Mouse (Mus musculus): ENCODE data around the gene Rbfox1. TPM values are rescaled to one million over a fixed set of nuclear protein-coding genes. Genes with fewer than 3 reads are reported as not detected.

Rbfox1 gene
- polyA plus RNA-seq, 1 experiment from 2014 or later = 276 TPM

GRCm38 (mm10) chr16:7197953-7198352 lies 1312.8 kb downstream of the Rbfox1 start:
- WGBS = 62% methylated on average over 5 of the region's 5 CpGs
- no peaks in the 10 kb centered on the region for H3K27me3 ChIP-seq (replicated peaks; ENCODE audit: control insufficient read depth, insufficient read depth, low read length)
- H3K9ac ChIP-seq (ENCODE audit: low read depth, low read length) = no peak overlapping the region
- H3K4me1 ChIP-seq (ENCODE audit: control insufficient read depth, insufficient read depth, low read depth, low read length) = no peaks in the 10 kb centered on the region
- H3K9me3 ChIP-seq (ENCODE audit: control insufficient read depth, low read length) = no peaks in the 10 kb centered on the region
- no peaks in the 10 kb centered on the region for H3K36me3 ChIP-seq (ENCODE audit: control insufficient read depth, insufficient read depth, low read length)
- H3K4me3 ChIP-seq (ENCODE audit: low read length) = no peak overlapping the region
- no peak; the same call in 1 of the 2 replicates for ATAC-seq
- H3K4me2 ChIP-seq (ENCODE audit: low read length) = no peak overlapping the region
- no peak overlapping the region for H3K27ac ChIP-seq (ENCODE audit: low read depth, low read length)

- no peak overlapping the region for H3K4me3 ChIP-seq (ENCODE audit: low read length)
- H3K9ac ChIP-seq (ENCODE audit: low read depth, low read length) = no peak overlapping the region
These were observed 1315.1 kb downstream of the Rbfox1 start for GRCm38 (mm10) chr16:7200239-7200638.

GRCm38 (mm10) chr16:7201816-7202215 lies 1316.7 kb downstream of the Rbfox1 start:
- Histone ChIP-seq H3K4me2 (ENCODE audit: low read length) (no peak overlapping the region), H3K27ac (ENCODE audit: low read depth, low read length) (no peak overlapping the region), H3K9me3 (ENCODE audit: control insufficient read depth, low read length) (no peaks in the 10 kb centered on the region), H3K9ac (ENCODE audit: low read depth, low read length) (no peak overlapping the region), H3K4me1 (ENCODE audit: control insufficient read depth, insufficient read depth, low read depth, low read length) (no peaks in the 10 kb centered on the region), H3K27me3 (replicated peaks; ENCODE audit: control insufficient read depth, insufficient read depth, low read length) (no peaks in the 10 kb centered on the region), H3K4me3 (ENCODE audit: low read length) (no peak overlapping the region), H3K36me3 (ENCODE audit: control insufficient read depth, insufficient read depth, low read length) (no peaks in the 10 kb centered on the region)
- no peak for ATAC-seq
- 56% methylated on average over 4 of the region's 4 CpGs for WGBS

More at GRCm38 (mm10) chr16:7200239-7200638, 1315.1 kb downstream of the Rbfox1 start:
- Histone ChIP-seq H3K9me3 (ENCODE audit: control insufficient read depth, low read length) (no peaks in the 10 kb centered on the region), H3K4me2 (ENCODE audit: low read length) (no peak overlapping the region), H3K27me3 (replicated peaks; ENCODE audit: control insufficient read depth, insufficient read depth, low read length) (no peaks in the 10 kb centered on the region), H3K27ac (ENCODE audit: low read depth, low read length) (no peak overlapping the region), H3K4me1 (ENCODE audit: control insufficient read depth, insufficient read depth, low read depth, low read length) (no peaks in the 10 kb centered on the region), H3K36me3 (ENCODE audit: control insufficient read depth, insufficient read depth, low read length) (no peaks in the 10 kb centered on the region)
- 89% methylated on average over 3 of the region's 3 CpGs for WGBS
- no peak for ATAC-seq

- no peak for ATAC-seq
- no peaks in the 10 kb centered on the region for H3K4me1 ChIP-seq (ENCODE audit: control insufficient read depth, insufficient read depth, low read depth, low read length)
- H3K36me3 ChIP-seq (ENCODE audit: control insufficient read depth, insufficient read depth, low read length) = no peaks in the 10 kb centered on the region
- no peak overlapping the region for H3K4me3 ChIP-seq (ENCODE audit: low read length)
- H3K9ac ChIP-seq (ENCODE audit: low read depth, low read length) = no peak overlapping the region
- no peak overlapping the region for H3K4me2 ChIP-seq (ENCODE audit: low read length)
- 74% methylated on average over 2 of the region's 2 CpGs for WGBS
- H3K9me3 ChIP-seq (ENCODE audit: control insufficient read depth, low read length) = no peaks in the 10 kb centered on the region
- no peaks in the 10 kb centered on the region for H3K27me3 ChIP-seq (replicated peaks; ENCODE audit: control insufficient read depth, insufficient read depth, low read length)
- H3K27ac ChIP-seq (ENCODE audit: low read depth, low read length) = no peak overlapping the region
These were observed 1321.2 kb downstream of the Rbfox1 start for GRCm38 (mm10) chr16:7206116-7206900.

- no peaks in the 10 kb centered on the region for H3K27me3 ChIP-seq (replicated peaks; ENCODE audit: control insufficient read depth, insufficient read depth, low read length)
- ATAC-seq = no peak
- H3K4me2 ChIP-seq (ENCODE audit: low read length) = no peak overlapping the region
- no peaks in the 10 kb centered on the region for H3K4me1 ChIP-seq (ENCODE audit: control insufficient read depth, insufficient read depth, low read depth, low read length)
- no peaks in the 10 kb centered on the region for H3K9me3 ChIP-seq (ENCODE audit: control insufficient read depth, low read length)
- no peaks in the 10 kb centered on the region for H3K36me3 ChIP-seq (ENCODE audit: control insufficient read depth, insufficient read depth, low read length)
- WGBS = 82% methylated on average over 2 of the region's 2 CpGs
- H3K27ac ChIP-seq (ENCODE audit: low read depth, low read length) = no peak overlapping the region
- H3K9ac ChIP-seq (ENCODE audit: low read depth, low read length) = no peak overlapping the region
- H3K4me3 ChIP-seq (ENCODE audit: low read length) = no peak overlapping the region
These were observed 1322.4 kb downstream of the Rbfox1 start for GRCm38 (mm10) chr16:7207599-7207998.

- no peak for ATAC-seq
- Histone ChIP-seq H3K27me3 (replicated peaks; ENCODE audit: control insufficient read depth, insufficient read depth, low read length) (no peaks in the 10 kb centered on the region), H3K9ac (ENCODE audit: low read depth, low read length) (no peak overlapping the region), H3K27ac (ENCODE audit: low read depth, low read length) (no peak overlapping the region), H3K4me1 (ENCODE audit: control insufficient read depth, insufficient read depth, low read depth, low read length) (no peaks in the 10 kb centered on the region), H3K36me3 (ENCODE audit: control insufficient read depth, insufficient read depth, low read length) (no peaks in the 10 kb centered on the region), H3K4me2 (ENCODE audit: low read length) (no peak overlapping the region), H3K4me3 (ENCODE audit: low read length) (no peak overlapping the region), H3K9me3 (ENCODE audit: control insufficient read depth, low read length) (no peaks in the 10 kb centered on the region)
- 76% methylated on average over 4 of the region's 4 CpGs for WGBS
These were observed 1327.6 kb downstream of the Rbfox1 start for GRCm38 (mm10) chr16:7212756-7213155.

- H3K36me3 ChIP-seq (ENCODE audit: control insufficient read depth, insufficient read depth, low read length) = no peaks in the 10 kb centered on the region
- H3K4me3 ChIP-seq (ENCODE audit: low read length) = no peak overlapping the region
- H3K27me3 ChIP-seq (replicated peaks; ENCODE audit: control insufficient read depth, insufficient read depth, low read length) = no peaks in the 10 kb centered on the region
- H3K4me2 ChIP-seq (ENCODE audit: low read length) = no peak overlapping the region
- H3K9me3 ChIP-seq (ENCODE audit: control insufficient read depth, low read length) = no peaks in the 10 kb centered on the region
- WGBS = 86% methylated on average over 2 of the region's 2 CpGs
- no peak overlapping the region for H3K9ac ChIP-seq (ENCODE audit: low read depth, low read length)
- H3K4me1 ChIP-seq (ENCODE audit: control insufficient read depth, insufficient read depth, low read depth, low read length) = peaks cover under 1% of the 10 kb centered on the region; the same call in 1 of the 2 replicates
- ATAC-seq = no peak
- H3K27ac ChIP-seq (ENCODE audit: low read depth, low read length) = no peak overlapping the region
These were observed 1338.1 kb downstream of the Rbfox1 start for GRCm38 (mm10) chr16:7223265-7223664.

- Histone ChIP-seq H3K4me3 (ENCODE audit: low read length) (no peak overlapping the region), H3K4me1 (ENCODE audit: control insufficient read depth, insufficient read depth, low read depth, low read length) (no peaks in the 10 kb centered on the region), H3K27me3 (replicated peaks; ENCODE audit: control insufficient read depth, insufficient read depth, low read length) (no peaks in the 10 kb centered on the region), H3K4me2 (ENCODE audit: low read length) (no peak overlapping the region), H3K36me3 (ENCODE audit: control insufficient read depth, insufficient read depth, low read length) (no peaks in the 10 kb centered on the region), H3K9me3 (ENCODE audit: control insufficient read depth, low read length) (no peaks in the 10 kb centered on the region), H3K9ac (ENCODE audit: low read depth, low read length) (no peak overlapping the region), H3K27ac (ENCODE audit: low read depth, low read length) (no peak overlapping the region)
- peak; percentile 74 for ATAC-seq
- WGBS = 64% methylated on average over 3 of the region's 3 CpGs
These were observed 1340.8 kb downstream of the Rbfox1 start for GRCm38 (mm10) chr16:7226000-7226399.

GRCm38 (mm10) chr16:7228246-7228645 lies 1343.1 kb downstream of the Rbfox1 start:
- no peak overlapping the region for H3K4me3 ChIP-seq (ENCODE audit: low read length)
- no peaks in the 10 kb centered on the region for H3K36me3 ChIP-seq (ENCODE audit: control insufficient read depth, insufficient read depth, low read length)
- no peak overlapping the region for H3K27ac ChIP-seq (ENCODE audit: low read depth, low read length)
- no peak overlapping the region for H3K4me2 ChIP-seq (ENCODE audit: low read length)
- H3K27me3 ChIP-seq (replicated peaks; ENCODE audit: control insufficient read depth, insufficient read depth, low read length) = no peaks in the 10 kb centered on the region
- WGBS = 63% methylated on average over 5 of the region's 5 CpGs
- no peaks in the 10 kb centered on the region for H3K9me3 ChIP-seq (ENCODE audit: control insufficient read depth, low read length)
- no peak for ATAC-seq
- H3K4me1 ChIP-seq (ENCODE audit: control insufficient read depth, insufficient read depth, low read depth, low read length) = no peaks in the 10 kb centered on the region
- H3K9ac ChIP-seq (ENCODE audit: low read depth, low read length) = no peak overlapping the region

Measured in hindbrain, embryonic 16.5 days (tissue).